Mouse (Mus musculus) brain, embryonic 14.5 days (tissue): Measurements from ENCODE around the gene 2310030G06Rik. TPM values are rescaled to one million over a fixed set of nuclear protein-coding genes. Genes with fewer than 3 reads are reported as not detected.

Experiments
- DNase-seq: peaks from one replicate; pipeline ENCODE4 v3.0.0-alpha.2; 2011; ENCODE audit warnings: low read depth
- CTCF ChIP-seq: fragments of 200-500 bp; IDR thresholded peaks from 2 replicates; pipeline ENCODE4 v1.5.1; 2012; ENCODE audit warnings: inconsistent platforms, mild to moderate bottlenecking, moderate library complexity, borderline replicate concordance; ENCODE audit not compliant: insufficient read depth, insufficient read length; ENCODE audit errors: extremely low read depth
- POLR2A ChIP-seq: fragments of 200-500 bp; IDR thresholded peaks from 2 replicates; pipeline ENCODE4 v1.6.1; 2012; ENCODE audit warnings: mild to moderate bottlenecking, inconsistent platforms, borderline replicate concordance; ENCODE audit not compliant: poor library complexity, insufficient read depth, insufficient read length, severe bottlenecking; ENCODE audit errors: extremely low read depth
- polyA plus RNA-seq: library from polyadenylated mRNA; depleted of rRNA; stranded (reverse); fragments of >200 nt; gene quantifications from 2 replicates; pipeline ENCODE4 v1.2.3, GENCODE M21; 2012

Gene 2310030G06Rik
- polyA plus RNA-seq, 1 experiment = 1.7 TPM

DNA sequence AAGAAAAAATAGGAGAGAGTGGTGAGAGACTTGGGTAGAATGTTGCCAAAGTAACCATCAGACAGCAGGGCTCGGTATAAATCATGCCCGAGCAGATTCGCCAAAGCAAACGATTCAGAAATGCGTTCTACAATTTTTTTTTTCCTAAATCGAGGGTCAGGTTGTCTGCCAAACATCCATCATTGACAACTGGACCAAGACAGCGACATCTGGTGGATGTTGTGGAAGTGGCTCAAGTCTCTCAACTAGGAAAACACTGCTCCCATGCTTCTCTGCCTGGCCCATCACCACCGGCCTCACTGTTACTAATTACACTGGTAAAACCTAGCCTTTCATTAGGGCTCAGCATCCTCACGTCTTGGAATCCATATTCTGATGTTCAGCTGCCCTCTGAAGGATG, 11.3 kb downstream of the 2310030G06Rik start:
- DNase-seq = peak; percentile 82
- peak; percentile 87 for TF ChIP-seq CTCF
- no peak for TF ChIP-seq POLR2A

DNA sequence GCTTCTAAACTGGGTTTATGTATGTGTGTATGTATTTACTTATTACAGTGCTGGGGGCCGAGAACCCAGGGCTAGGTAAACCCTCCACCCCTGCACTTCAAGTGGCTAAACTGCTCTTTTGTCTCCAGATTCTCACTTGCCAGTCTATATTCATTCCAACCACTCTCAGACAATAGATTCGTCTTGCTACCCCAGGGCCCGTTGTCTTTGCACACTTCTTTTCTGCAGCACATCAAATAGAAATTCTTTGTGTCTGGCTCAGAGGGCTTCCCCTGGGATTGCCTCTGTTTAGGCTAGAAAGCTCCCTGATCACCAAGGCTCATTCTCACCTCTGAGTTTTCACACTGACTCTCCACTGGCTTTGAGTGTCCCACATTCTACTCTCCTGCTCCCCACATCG, 13.8 kb downstream of the 2310030G06Rik start:
- TF ChIP-seq POLR2A = no peak
- no peak for TF ChIP-seq CTCF
- DNase-seq = peak; percentile 42

- TF ChIP-seq POLR2A = no peak
- TF ChIP-seq CTCF = no peak
- no peak for DNase-seq
These were observed 16.7 kb downstream of the 2310030G06Rik start for GRCm38 (mm10) chr9:50729600-50729999.

DNA sequence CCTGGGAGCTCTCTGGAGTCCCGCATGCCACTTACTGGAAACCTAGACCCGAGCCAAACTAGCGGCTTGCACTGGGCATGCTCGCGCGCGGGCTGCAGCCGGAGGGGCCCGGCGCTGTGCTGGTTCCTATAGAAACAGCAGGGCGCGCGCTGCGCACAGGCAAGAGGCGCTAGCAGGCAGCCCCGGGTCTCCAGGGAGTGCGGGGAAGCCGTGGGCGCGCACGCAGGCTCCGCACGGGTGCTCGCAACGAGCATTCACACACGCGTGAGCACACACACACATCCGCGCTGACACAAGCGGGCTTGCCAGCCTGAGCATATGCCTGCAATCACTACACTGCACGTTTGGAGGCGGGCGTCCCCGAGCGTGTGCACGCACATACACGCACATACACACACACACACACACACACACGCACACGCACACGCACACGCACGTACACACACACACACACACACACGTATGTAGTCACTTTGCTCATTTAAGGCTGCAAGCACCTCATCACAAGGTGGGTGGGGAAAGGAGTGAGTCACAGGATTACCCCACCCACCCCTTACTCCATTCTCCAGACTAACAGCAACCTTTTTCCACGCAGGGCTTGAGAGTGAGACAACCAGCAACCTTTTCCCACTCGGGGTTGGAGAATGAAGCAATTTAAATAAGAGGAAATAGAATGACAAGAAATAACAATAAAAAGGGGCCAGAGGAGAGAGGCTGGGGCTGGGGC, 18.2 kb downstream of the 2310030G06Rik start:
- TF ChIP-seq POLR2A = 0 out of 2 replicates have a peak, but pooled peaks have one; percentile 26
- TF ChIP-seq CTCF = no peak

DNA sequence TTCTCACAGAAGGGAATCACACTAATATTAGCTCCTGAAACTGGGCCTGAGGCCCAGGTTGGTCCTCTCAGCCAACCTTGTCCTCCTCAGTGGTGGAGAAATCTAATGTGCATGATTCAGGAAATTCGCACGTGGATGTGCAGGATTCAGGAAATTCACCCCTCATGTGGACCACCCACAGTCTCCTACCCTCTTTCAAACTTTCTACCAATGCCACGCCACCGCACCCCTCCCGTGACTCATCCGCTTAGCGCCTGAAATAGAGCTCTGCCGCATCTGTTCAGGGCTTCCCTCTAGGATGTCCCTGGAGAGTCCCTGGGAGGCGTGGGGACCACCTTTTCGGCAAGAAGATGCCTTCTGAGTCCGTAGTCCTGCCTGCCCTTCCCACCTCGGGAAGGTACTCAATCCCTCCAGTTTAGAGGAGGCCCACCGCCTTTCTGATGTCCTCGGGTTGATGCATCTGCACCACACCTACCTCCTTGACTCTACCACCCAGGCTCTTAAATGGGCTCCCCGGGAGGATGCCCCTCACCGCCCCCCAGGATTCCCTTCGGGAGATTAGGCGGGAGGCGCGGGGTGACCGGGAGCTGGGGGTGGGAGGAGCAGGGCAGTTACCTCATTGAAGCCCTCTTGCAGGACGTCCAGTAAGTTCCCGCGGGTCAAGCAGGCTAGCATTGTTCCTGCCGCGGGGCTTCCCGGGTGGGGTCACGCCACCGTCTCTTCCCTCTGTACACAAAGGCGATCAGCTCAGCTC, 19.0 kb downstream of the 2310030G06Rik start:
- TF ChIP-seq CTCF (no peak), POLR2A (no peak; the same call in 1 of the 2 replicates)
- peak; percentile 58 for DNase-seq

More for the DNA sequence above, 18.2 kb downstream of the 2310030G06Rik start:
- DNase-seq = peak; percentile 97

DNA sequence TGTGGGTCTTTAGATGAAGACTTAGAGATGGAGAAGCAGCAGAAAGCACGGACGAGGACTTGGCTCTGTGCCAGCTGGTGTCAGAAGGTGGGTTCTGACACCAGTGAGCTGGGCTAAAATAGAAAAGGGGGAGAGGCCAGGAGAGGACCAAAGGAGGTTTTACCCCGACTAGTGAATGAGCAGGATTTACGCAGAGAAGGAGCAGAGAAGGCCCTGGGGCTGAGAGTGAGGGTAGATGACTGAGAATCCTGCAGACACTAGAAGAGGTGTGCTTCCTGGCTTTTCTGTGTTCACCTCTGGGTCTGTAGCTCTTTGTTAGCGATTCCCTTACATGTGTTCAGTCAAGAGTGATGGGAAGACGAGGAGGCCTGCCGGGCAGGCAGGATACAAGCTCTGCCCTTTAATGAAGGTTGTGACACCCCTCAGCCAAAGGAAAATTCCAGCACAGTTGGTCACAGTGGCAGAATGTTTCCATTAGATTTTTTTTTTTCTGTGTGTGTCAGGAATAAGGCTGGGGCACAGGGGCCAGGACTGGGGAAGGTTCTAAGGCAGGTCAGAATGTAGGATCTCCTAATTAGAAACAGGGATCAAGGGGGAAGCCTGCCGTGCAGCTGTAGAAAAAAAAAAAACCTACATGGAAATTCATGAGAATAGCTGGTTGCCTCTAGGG, 20.3 kb downstream of the 2310030G06Rik start:
- peak; percentile 47 for DNase-seq
- TF ChIP-seq CTCF (no peak), POLR2A (no peak)

DNA sequence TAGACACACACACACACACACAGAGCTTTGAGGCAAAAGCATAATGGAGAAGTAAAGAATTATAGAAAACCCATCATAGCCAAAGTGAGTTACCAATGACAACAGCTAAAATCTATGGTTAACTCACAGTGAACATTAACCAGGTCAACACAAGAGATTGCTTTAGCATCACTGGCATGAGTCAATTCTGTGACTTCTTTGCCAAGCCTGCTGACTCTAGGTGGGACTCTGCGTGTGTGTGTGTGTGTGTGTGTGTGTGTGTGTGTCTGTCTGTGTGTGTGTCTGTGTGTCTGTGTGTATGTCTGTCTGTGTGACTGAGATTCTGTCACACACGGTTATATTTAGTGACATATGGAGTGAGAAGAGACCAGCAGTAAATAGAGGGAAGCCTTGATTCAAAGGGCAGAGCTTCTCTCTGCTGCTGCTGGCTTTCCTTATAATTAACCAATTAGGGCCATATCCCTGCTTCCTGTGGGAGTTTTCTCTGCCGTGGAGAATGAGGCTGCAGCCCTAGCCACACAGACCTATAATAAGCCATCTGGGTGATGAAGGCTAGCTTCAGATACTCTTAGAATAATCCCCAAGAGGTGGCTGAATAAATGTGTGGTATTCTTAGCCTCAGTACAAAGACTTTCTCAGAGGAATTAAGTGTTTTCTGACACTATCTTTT, 21.5 kb downstream of the 2310030G06Rik start:
- TF ChIP-seq CTCF (no peak), POLR2A (no peak)
- DNase-seq = peak; percentile 80

GRCm38 (mm10) chr9:50724147-50724546, 22.2 kb downstream of the 2310030G06Rik start:
- peak; percentile 31 for DNase-seq
- TF ChIP-seq CTCF (no peak), POLR2A (no peak)

- peak; percentile 89 for DNase-seq
- TF ChIP-seq POLR2A = no peak
- TF ChIP-seq CTCF = no peak
These were observed 22.9 kb downstream of the 2310030G06Rik start for GRCm38 (mm10) chr9:50723406-50723805.

DNA sequence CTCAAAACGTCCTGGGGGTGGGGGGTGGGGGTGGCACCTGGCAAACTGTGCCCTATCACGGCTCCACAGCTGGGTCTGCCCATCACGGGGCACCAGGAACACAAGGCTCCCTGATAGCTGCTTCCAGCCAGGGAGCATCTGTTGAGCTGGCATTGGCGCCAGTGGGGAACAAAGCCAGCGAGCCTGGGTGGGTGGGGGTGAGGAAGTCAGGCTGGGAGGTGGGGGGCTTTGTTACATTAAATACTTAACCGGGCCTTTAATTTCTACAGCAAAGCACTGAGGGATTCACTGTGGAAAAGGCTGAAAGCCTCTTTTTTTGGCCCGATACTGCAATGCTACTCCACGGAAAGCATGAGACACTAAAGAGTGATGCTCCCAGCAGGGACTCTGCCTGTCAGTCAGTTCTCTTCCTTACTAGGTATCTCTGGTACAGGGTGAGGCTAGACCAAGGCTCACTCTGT, 23.9 kb downstream of the 2310030G06Rik start:
- DNase-seq = peak; percentile 80
- TF ChIP-seq CTCF = no peak
- TF ChIP-seq POLR2A = no peak
